Mouse (Mus musculus) ovary, adult 18-20 months (tissue): Measurements from ENCODE around the gene Guca1b.

ENCODE experiments used
- DNase-seq: peaks from one replicate; pipeline ENCODE4 v3.0.0; 2022; ENCODE audit warnings: low spot score, mixed read lengths

Guca1b gene

GRCm38 (mm10) chr17:47385145-47385544, at the start of gene Guca1b:
TSS of gene Guca1b (plus strand) at chr17:47385393.
- DNase-seq = no peak

GRCm38 (mm10) chr17:47343121-47343520, 42.1 kb upstream of the Guca1b start:
- no peak for DNase-seq

GRCm38 (mm10) chr17:47349721-47350319, 35.4 kb upstream of the Guca1b start:
- no peak for DNase-seq

GRCm38 (mm10) chr17:47359964-47360363, 25.2 kb upstream of the Guca1b start:
- no peak for DNase-seq

- DNase-seq = no peak
These were observed 23.9 kb upstream of the Guca1b start for GRCm38 (mm10) chr17:47361343-47361742.

GRCm38 (mm10) chr17:47368401-47369086, 16.6 kb upstream of the Guca1b start, which contains the start of gene Mrps10:
TSS of gene Mrps10 (plus strand) at chr17:47368887.
- peak; percentile 71 for DNase-seq

- no peak for DNase-seq
These were observed 16.1 kb upstream of the Guca1b start for GRCm38 (mm10) chr17:47369087-47369443.

- no peak for DNase-seq
These were observed 13.7 kb upstream of the Guca1b start for GRCm38 (mm10) chr17:47371451-47371850.

- no peak for DNase-seq
These were observed 11.2 kb upstream of the Guca1b start for GRCm38 (mm10) chr17:47373991-47374390.

- DNase-seq = no peak
These were observed 8.4 kb upstream of the Guca1b start for GRCm38 (mm10) chr17:47376779-47377280.

- DNase-seq = no peak
These were observed 7.1 kb upstream of the Guca1b start for GRCm38 (mm10) chr17:47378133-47378532.

GRCm38 (mm10) chr17:47381917-47382316, 3.3 kb upstream of the Guca1b start:
- no peak for DNase-seq

GRCm38 (mm10) chr17:47383266-47383665, 1.9 kb upstream of the Guca1b start:
- no peak for DNase-seq

- no peak for DNase-seq
These were observed 1.1 kb upstream of the Guca1b start for GRCm38 (mm10) chr17:47384064-47384463.

- no peak for DNase-seq
These were observed 1.5 kb downstream of the Guca1b start for GRCm38 (mm10) chr17:47386649-47387048.

- DNase-seq = no peak
These were observed 9.2 kb downstream of the Guca1b start for GRCm38 (mm10) chr17:47394223-47394869.

GRCm38 (mm10) chr17:47395376-47395913, 10.3 kb downstream of the Guca1b start:
- peak; percentile 35 for DNase-seq

- DNase-seq = no peak
These were observed 13.9 kb downstream of the Guca1b start for GRCm38 (mm10) chr17:47399091-47399490.

- no peak for DNase-seq
These were observed 15.3 kb downstream of the Guca1b start, which contains the start of gene Guca1a for GRCm38 (mm10) chr17:47400451-47400850. TSS of gene Guca1a (minus strand) at chr17:47400584.

GRCm38 (mm10) chr17:47407717-47408557, 22.7 kb downstream of the Guca1b start:
- no peak for DNase-seq

GRCm38 (mm10) chr17:47408558-47408898, 23.3 kb downstream of the Guca1b start:
- DNase-seq = no peak
